Comparison of ENCODE assay signal across 34 mouse cellular contexts in genomic region chr10:23802911-23803310, GRCm38 (mm10). TPM values are rescaled to one million over a fixed set of nuclear protein-coding genes. Genes with fewer than 3 reads are reported as not detected.
DNase-seq lines count a peak whose midpoint lies in the region; ATAC-seq and TF ChIP-seq lines count a peak whose summit lies in the region.
"Had no signal": no experiment of that assay in that cellular context is flagged by ENCODE, and none has a peak within 500 bp of the region (broad histone marks: within the 10 kb centered on the region; RNA-seq: fewer than 3 reads in every experiment).

No protein-coding gene starts in this region.

- H3K27me3 ChIP-seq in MEL (ENCODE audit: control insufficient read depth in 1 of 2, insufficient read depth in 2 of 2, low read length in 2 of 2), result peaks cover 2 to 3% of the 10 kb centered on the region in 2 experiments; a peak in 3 of 4 replicates
- no peaks in the 10 kb centered on the region for H3K27me3 ChIP-seq in midbrain, postnatal 0 days (ENCODE audit: insufficient read depth, low read length)
- H3K27me3 ChIP-seq: embryonic facial prominence, embryonic 13.5 days; forebrain, embryonic 12.5 days; forebrain, embryonic 15.5 days; hindbrain, embryonic 13.5 days; intestine, embryonic 15.5 days; Patski had no signal

- no peak overlapping the region for H3K4me2 ChIP-seq in midbrain, postnatal 0 days (ENCODE audit: low read depth, low read length, poor library complexity, severe bottlenecking)
- H3K4me2 ChIP-seq: embryonic facial prominence, embryonic 13.5 days; forebrain, embryonic 12.5 days; forebrain, embryonic 15.5 days; heart, embryonic 11.5 days; hindbrain, embryonic 13.5 days; intestine, embryonic 15.5 days had no signal

- H3K79me2 ChIP-seq in MEL (ENCODE audit: control insufficient read depth, insufficient read depth, low read length, poor library complexity), result no peaks in the 10 kb centered on the region

- TF ChIP-seq RAD21 in MEL (IDR thresholded peaks at IDR 0.05; ENCODE audit: low read depth, low read length), result no peak

- DNase-seq in heart, adult 11 months, result peak; percentile 61
- DNase-seq in heart, adult 8-10 months (ENCODE audit: low spot score), result no peak
- peak; percentile 49 for DNase-seq in A20 (ENCODE audit: low read depth, low spot score)
- no peak for DNase-seq in MEL (ENCODE audit: low read depth, low spot score)
- DNase-seq in midbrain, postnatal 0 days (ENCODE audit: low spot score), result no peak
- no peak for DNase-seq in right cerebral cortex, postnatal 4 days
- no peak for DNase-seq in kidney, postnatal 36 days
- DNase-seq: adrenal gland, adult 2 months; adrenal gland, postnatal 25 days; cerebellum, adult 11 months; cerebellum, adult 2 months; cerebellum, adult 9-11 months; cerebellum, postnatal 25 days; gastrocnemius, adult 2 months; gastrocnemius, postnatal 14 days; heart, adult 2 months; kidney, adult 11 months had no signal

- TF ChIP-seq POLR2A in MEL (IDR thresholded peaks at IDR 0.05; ENCODE audit: control insufficient read depth in 1 of 2, insufficient read depth in 1 of 2, low read depth in 1 of 2, low read length in 2 of 2, poor library complexity in 1 of 2), result no peak

- H3K4me1 ChIP-seq in MEL (ENCODE audit: control insufficient read depth in 1 of 2, insufficient read depth in 2 of 2, low read length in 2 of 2), result no peaks in the 10 kb centered on the region
- H3K4me1 ChIP-seq in midbrain, postnatal 0 days (ENCODE audit: insufficient read depth, low read length), result peaks cover 3% of the 10 kb centered on the region; the same call in 1 of the 2 replicates

- no peak for TF ChIP-seq EP300 in MEL (IDR thresholded peaks at IDR 0.05; ENCODE audit: low read depth in 1 of 2, low read length in 2 of 2)

- no peak overlapping the region for H3K9ac ChIP-seq in MEL (ENCODE audit: control insufficient read depth, low read depth, low read length, poor library complexity, severe bottlenecking)
- H3K9ac ChIP-seq in midbrain, postnatal 0 days (replicated peaks; ENCODE audit: low read length, poor library complexity, severe bottlenecking), result no peak overlapping the region
- H3K9ac ChIP-seq: embryonic facial prominence, embryonic 13.5 days; forebrain, embryonic 12.5 days; forebrain, embryonic 15.5 days; hindbrain, embryonic 13.5 days; intestine, embryonic 15.5 days had no signal

- ATAC-seq in granulocyte monocyte progenitor cell, adult 5-6 weeks (replicated peaks; ENCODE audit: poor library complexity, severe bottlenecking), result peak; percentile 52; the same call in 1 of the 2 replicates
- ATAC-seq in midbrain, postnatal 0 days (ENCODE audit: low FRiP score), result no peak
- ATAC-seq: CD4-positive, CD25-positive, alpha-beta regulatory T cell, adult 4 months; forebrain, embryonic 15.5 days; hindbrain, embryonic 16.5 days; intestine, embryonic 15.5 days; Patski had no signal

- no peak overlapping the region for H3K27ac ChIP-seq in MEL (ENCODE audit: control insufficient read depth, low read depth, low read length)
- no peak overlapping the region for H3K27ac ChIP-seq in midbrain, postnatal 0 days (ENCODE audit: low read depth, low read length)
- H3K27ac ChIP-seq: embryonic facial prominence, embryonic 10.5 days; embryonic facial prominence, embryonic 13.5 days; forebrain, embryonic 12.5 days; forebrain, embryonic 15.5 days; gastrocnemius, adult 2 months; heart, adult 2 months; hindbrain, embryonic 10.5 days; hindbrain, embryonic 13.5 days; intestine, embryonic 15.5 days had no signal

- no peaks in the 10 kb centered on the region for H3K9me3 ChIP-seq in MEL (replicated peaks; ENCODE audit: insufficient read depth, low read length)
- no peaks in the 10 kb centered on the region for H3K9me3 ChIP-seq in midbrain, postnatal 0 days (ENCODE audit: low read length)
- H3K9me3 ChIP-seq: embryonic facial prominence, embryonic 10.5 days; embryonic facial prominence, embryonic 13.5 days; forebrain, embryonic 12.5 days; forebrain, embryonic 15.5 days; hindbrain, embryonic 10.5 days; hindbrain, embryonic 13.5 days; intestine, embryonic 15.5 days had no signal

- H3K4me3 ChIP-seq in MEL (ENCODE audit: control insufficient read depth in 1 of 2, insufficient read depth in 1 of 2, low read depth in 2 of 2, low read length in 2 of 2), result no peak overlapping the region
- no peak overlapping the region for H3K4me3 ChIP-seq in midbrain, postnatal 0 days (ENCODE audit: low read depth, low read length)
- H3K4me3 ChIP-seq: embryonic facial prominence, embryonic 10.5 days; embryonic facial prominence, embryonic 13.5 days; erythroblast, embryonic 14.5 days; forebrain, embryonic 12.5 days; forebrain, embryonic 15.5 days; gastrocnemius, adult 2 months; heart, adult 2 months; hindbrain, embryonic 10.5 days; hindbrain, embryonic 13.5 days; intestine, embryonic 15.5 days had no signal

- no peak for TF ChIP-seq CTCF in MEL (IDR thresholded peaks at IDR 0.05 in 2 of 3, conservative IDR thresholded peaks at IDR 0.05 in 1 of 3; ENCODE audit: control insufficient read depth in 1 of 3, insufficient read depth in 1 of 3, low read depth in 2 of 3, low read length in 3 of 3, poor library complexity in 1 of 3, severe bottlenecking in 1 of 3)
- TF ChIP-seq CTCF in midbrain, postnatal 0 days (IDR thresholded peaks at IDR 0.05), result no peak

- 74% methylated on average over 3 of the region's 3 CpGs for WGBS in midbrain, postnatal 0 days

- H3K36me3 ChIP-seq in MEL (ENCODE audit: control insufficient read depth in 1 of 2, insufficient read depth in 2 of 2, low read length in 2 of 2), result no peaks in the 10 kb centered on the region
- H3K36me3 ChIP-seq in midbrain, postnatal 0 days (ENCODE audit: insufficient read depth, low read length), result peaks cover 14% of the 10 kb centered on the region; the same call in 1 of the 2 replicates

TF ChIP-seq in MEL, 35 proteins besides CTCF, POLR2A, EP300 and RAD21:
- TF ChIP-seq NRF1 (IDR thresholded peaks at IDR 0.05; ENCODE audit: insufficient read depth, low read depth, low read length, poor library complexity, severe bottlenecking) (no peak), ETS1 (IDR thresholded peaks at IDR 0.05; ENCODE audit: low read depth, low read length) (peak; percentile 53)

RNA-seq across cellular contexts. Expression of gene Slc18b1, which starts 6.1 kb away (rescaled TPM):
- total RNA-seq in heart, adult 8-10 months (2022), result 10 to 100 TPM in 1 of 4 experiments, 1 to 10 TPM in 3; 6.2 to 10.7 (median 7.9) TPM
- not detected in 2 replicates for total RNA-seq in MEL (2012; rRNA removed)
- polyA plus RNA-seq in MEL (2012; ENCODE audit: insufficient read depth in 1 of 2, insufficient read length in 2 of 2, low read depth in 1 of 2, low replicate concordance in 2 of 2, missing spikeins in 1 of 2), result not detected
- 2.8 TPM in 1 of 2 replicates, not detected in the other for total RNA-seq in granulocyte monocyte progenitor cell, adult 5-6 weeks (2014; fragmentation: Nextera tagmentation)
- not detected in 2 replicates for total RNA-seq in granulocyte monocyte progenitor cell, adult 5-6 weeks (2017)
- 12.7 and 13.7 TPM in 2 replicates for total RNA-seq in midbrain, postnatal 0 days (2014; rRNA removed)
- 12.4 TPM in 2 replicates for polyA plus RNA-seq in midbrain, postnatal 0 days (2015; fragmentation: Nextera tagmentation; extraction: Ambion mirVana)
- polyA plus RNA-seq: CD4-positive, CD25-positive, alpha-beta regulatory T cell, adult 4 months had no signal

RNA-seq across cellular contexts. Expression of gene Rps12, which starts 15.8 kb away (rescaled TPM):
- 100 to 1,000 TPM; 143 to 253 (median 212) TPM for total RNA-seq in heart, adult 8-10 months (2022)
- total RNA-seq in MEL (2012; rRNA removed), result 5,370 and 5,608 TPM in 2 replicates
- polyA plus RNA-seq in MEL (2012; ENCODE audit: insufficient read depth in 1 of 2, insufficient read length in 2 of 2, low read depth in 1 of 2, low replicate concordance in 2 of 2, missing spikeins in 1 of 2), result 1,000 to 10,000 TPM in 1 of 2 experiments, 100 to 1,000 TPM in 1; 135 to 1,493 TPM
- total RNA-seq in granulocyte monocyte progenitor cell, adult 5-6 weeks (2014; fragmentation: Nextera tagmentation), result 9,329 and 9,382 TPM in 2 replicates
- total RNA-seq in granulocyte monocyte progenitor cell, adult 5-6 weeks (2017), result 1,810 and 2,372 TPM in 2 replicates
- total RNA-seq in midbrain, postnatal 0 days (2014; rRNA removed), result 1,859 and 2,007 TPM in 2 replicates
- 108 and 142 TPM in 2 replicates for polyA plus RNA-seq in midbrain, postnatal 0 days (2015; fragmentation: Nextera tagmentation; extraction: Ambion mirVana)

RNA-seq across cellular contexts. Expression of gene Vnn3, which starts 48.4 kb away (rescaled TPM):
- total RNA-seq in heart, adult 8-10 months (2022), result under 1 TPM in 3 of 4 experiments, not detected in 1; 0.12 to 0.34 (median 0.16) TPM
- not detected in 2 replicates for total RNA-seq in MEL (2012; rRNA removed)
- polyA plus RNA-seq in MEL (2012; ENCODE audit: insufficient read depth in 1 of 2, insufficient read length in 2 of 2, low read depth in 1 of 2, low replicate concordance in 2 of 2, missing spikeins in 1 of 2), result not detected
- total RNA-seq in granulocyte monocyte progenitor cell, adult 5-6 weeks (2014; fragmentation: Nextera tagmentation), result not detected in 2 replicates
- total RNA-seq in granulocyte monocyte progenitor cell, adult 5-6 weeks (2017), result 0.34 TPM in 1 of 2 replicates, not detected in the other
- not detected in 2 replicates for total RNA-seq in midbrain, postnatal 0 days (2014; rRNA removed)
- polyA plus RNA-seq in midbrain, postnatal 0 days (2015; fragmentation: Nextera tagmentation; extraction: Ambion mirVana), result 0.09 TPM in 1 of 2 replicates, not detected in the other
- total RNA-seq: common myeloid progenitor, adult 5-6 weeks; ES-E14; gastrocnemius, adult 2 months; gastrocnemius, postnatal 14 days; heart, adult 2 months; heart, postnatal 25 days had no signal
- polyA plus RNA-seq: C2C12; embryonic facial prominence, embryonic 10.5 days; embryonic facial prominence, embryonic 13.5 days; erythroblast, embryonic 14.5 days; forebrain, embryonic 12.5 days; forebrain, embryonic 15.5 days; heart, embryonic 11.5 days; hindbrain, embryonic 10.5 days; hindbrain, embryonic 13.5 days; Patski had no signal

Comparison
In these comparisons a context has a peak if more than half of its experiments do, and no peak if none do; other contexts are left out.
1. DNase-seq: peak in heart, adult 11 months (single experiment) and A20 (single experiment); none in heart, adult 8-10 months (single experiment), MEL (single experiment), midbrain, postnatal 0 days (single experiment), right cerebral cortex, postnatal 4 days (single experiment) and kidney, postnatal 36 days (0 of 2).